Mouse (Mus musculus) CH12.LX (cell line): ENCODE measurements around the gene Sstr2. TPM values are rescaled to one million over a fixed set of nuclear protein-coding genes. Genes with fewer than 3 reads are reported as not detected.

Experiments used
- DNase-seq: peaks from one replicate; pipeline ENCODE4 v3.0.0-alpha.2; 2013; ENCODE audit errors: extremely low read depth
- H3K27ac ChIP-seq: 2 replicates; pipeline ENCODE4 v1.5.1; 2012; ENCODE audit warnings: low read depth, mild to moderate bottlenecking, control low read depth, moderate library complexity; ENCODE audit not compliant: insufficient read depth
- H3K27me3 ChIP-seq: replicated peaks from 2 replicates; pipeline ENCODE3; 2012; ENCODE audit warnings: inconsistent platforms
- H3K36me3 ChIP-seq, 2 experiments: replicated peaks in 1 of 2; 2 replicates each; pipeline versions ENCODE3 to v1.6.1; 2012; ENCODE audit warnings: inconsistent platforms in 1 of 2, low read length in 1 of 2, mild to moderate bottlenecking in 1 of 2, mixed read lengths in 1 of 2, moderate library complexity in 1 of 2; ENCODE audit not compliant: control insufficient read depth in 1 of 2, insufficient read depth in 1 of 2
- H3K4me1 ChIP-seq, 2 experiments: 2 replicates each; pipeline ENCODE4 v1.6.1; 2012; ENCODE audit warnings: inconsistent platforms in 1 of 2, moderate library complexity in 1 of 2; ENCODE audit not compliant: insufficient read depth in 2 of 2, control insufficient read depth in 1 of 2
- H3K4me2 ChIP-seq: 2 replicates; pipeline ENCODE4 v1.6.1; 2012; ENCODE audit warnings: low read depth, mild to moderate bottlenecking, control low read depth; ENCODE audit not compliant: poor library complexity, insufficient read depth, severe bottlenecking
- H3K4me3 ChIP-seq, 3 experiments: fragments of 150-350 bp in 1 of 3; sonication (generic) in 1 of 3; replicated peaks in 1 of 3; 2 replicates each; pipeline versions ENCODE3 to v1.5.1; 2011 to 2012; ENCODE audit warnings: low read depth in 2 of 3, low read length in 2 of 3, mild to moderate bottlenecking in 2 of 3, moderate library complexity in 2 of 3, control low read depth in 1 of 3, improper control_type of control experiment in 1 of 3, inconsistent platforms in 1 of 3, mixed read lengths in 1 of 3; ENCODE audit not compliant: poor library complexity in 1 of 3
- H3K79me2 ChIP-seq: replicated peaks from 2 replicates; pipeline ENCODE4 v1.6.1; 2012; ENCODE audit warnings: mild to moderate bottlenecking, moderate library complexity; ENCODE audit not compliant: control insufficient read depth, poor library complexity, insufficient read depth, severe bottlenecking; ENCODE audit errors: extremely low read depth
- H3K9ac ChIP-seq: 2 replicates; pipeline ENCODE4 v1.6.1; 2012; ENCODE audit warnings: low read depth, mild to moderate bottlenecking, control low read depth, moderate library complexity; ENCODE audit not compliant: insufficient read depth
- H3K9me3 ChIP-seq: replicated peaks from 2 replicates; pipeline ENCODE3; 2012; ENCODE audit warnings: low read length, inconsistent platforms, mixed read lengths
- BHLHE40 ChIP-seq: IDR thresholded peaks from 2 replicates; pipeline ENCODE4 v1.6.1; 2011; ENCODE audit warnings: mild to moderate bottlenecking, low read depth, low read length, improper control_type of control experiment
- CHD1 ChIP-seq: IDR thresholded peaks from 2 replicates; pipeline ENCODE4 v1.6.1; 2012; ENCODE audit warnings: low read depth, low read length, improper control_type of control experiment, inconsistent platforms
- CHD2 ChIP-seq: IDR thresholded peaks from 2 replicates; pipeline ENCODE4 v1.6.1; 2011; ENCODE audit warnings: low read length, improper control_type of control experiment
- CTCF ChIP-seq, 2 experiments: IDR thresholded peaks in 1 of 2; conservative IDR thresholded peaks in 1 of 2; 2 replicates each; pipeline ENCODE4 v1.5.1; 2011 to 2012; ENCODE audit warnings: low read depth in 2 of 2, low read length in 2 of 2, improper control_type of control experiment in 1 of 2, inconsistent platforms in 1 of 2, mild to moderate bottlenecking in 1 of 2, moderate library complexity in 1 of 2
- E2F4 ChIP-seq: IDR thresholded peaks from 2 replicates; pipeline ENCODE4 v1.6.1; 2011; ENCODE audit warnings: low read depth, low read length, improper control_type of control experiment; ENCODE audit not compliant: insufficient replicate concordance
- ELF1 ChIP-seq: IDR thresholded peaks from 2 replicates; pipeline ENCODE4 v1.6.1; 2014; ENCODE audit warnings: low read depth, mild to moderate bottlenecking, inconsistent platforms, low read length, improper control_type of control experiment
- EP300 ChIP-seq: IDR thresholded peaks from 2 replicates; pipeline ENCODE4 v1.6.1; 2011; ENCODE audit warnings: low read length, improper control_type of control experiment
- ETS1 ChIP-seq: conservative IDR thresholded peaks from 2 replicates; pipeline ENCODE4 v1.6.1; 2012; ENCODE audit warnings: low read depth, mild to moderate bottlenecking, inconsistent platforms, low read length, improper control_type of control experiment, moderate library complexity
- GABPA ChIP-seq: IDR thresholded peaks from 2 replicates; pipeline ENCODE4 v1.6.1; 2012; ENCODE audit warnings: low read depth, low read length, improper control_type of control experiment, inconsistent platforms; ENCODE audit not compliant: insufficient replicate concordance
- HCFC1 ChIP-seq: IDR thresholded peaks from 2 replicates; pipeline ENCODE4 v1.6.1; 2012; ENCODE audit warnings: low read depth, mild to moderate bottlenecking, inconsistent platforms, low read length, improper control_type of control experiment
- JUN ChIP-seq: IDR thresholded peaks from 2 replicates; pipeline ENCODE4 v1.6.1; 2011; ENCODE audit warnings: low read depth, mild to moderate bottlenecking, low read length, improper control_type of control experiment, moderate library complexity; ENCODE audit not compliant: insufficient read depth
- JUND ChIP-seq: conservative IDR thresholded peaks from 2 replicates; pipeline ENCODE4 v1.6.1; 2011; ENCODE audit warnings: low read depth, low read length, improper control_type of control experiment
- KAT2A ChIP-seq: IDR thresholded peaks from 2 replicates; pipeline ENCODE4 v1.6.1; 2012; ENCODE audit warnings: low read length, improper control_type of control experiment, inconsistent platforms; ENCODE audit not compliant: insufficient replicate concordance
- MAFK ChIP-seq: IDR thresholded peaks from 2 replicates; pipeline ENCODE4 v1.6.1; 2011; ENCODE audit warnings: low read length, improper control_type of control experiment; ENCODE audit not compliant: insufficient replicate concordance
- MAX ChIP-seq: IDR thresholded peaks from 2 replicates; pipeline ENCODE4 v1.6.1; 2011; ENCODE audit warnings: low read length, improper control_type of control experiment
- MEF2A ChIP-seq: IDR thresholded peaks from 2 replicates; pipeline ENCODE4 v1.6.1; 2014; ENCODE audit warnings: low read depth, mild to moderate bottlenecking, inconsistent platforms, low read length, improper control_type of control experiment, borderline replicate concordance
- MYC ChIP-seq: IDR thresholded peaks from 2 replicates; pipeline ENCODE4 v1.6.1; 2011; ENCODE audit warnings: low read depth, mild to moderate bottlenecking, improper control_type of control experiment, low read length
- NELFE ChIP-seq: IDR thresholded peaks from 2 replicates; pipeline ENCODE4 v1.6.1; 2011; ENCODE audit warnings: low read depth, low read length, improper control_type of control experiment
- NRF1 ChIP-seq: IDR thresholded peaks from 2 replicates; pipeline ENCODE4 v1.6.1; 2014; ENCODE audit warnings: low read depth, mild to moderate bottlenecking, inconsistent platforms, low read length, improper control_type of control experiment, moderate library complexity
- PAX5 ChIP-seq: IDR thresholded peaks from 2 replicates; pipeline ENCODE4 v1.6.1; 2012; ENCODE audit warnings: low read length, inconsistent platforms, mixed read lengths
- POLR2A ChIP-seq: IDR thresholded peaks from 2 replicates; pipeline ENCODE4 v1.6.1; 2011; ENCODE audit warnings: low read depth, mild to moderate bottlenecking, improper control_type of control experiment, low read length
- RAD21 ChIP-seq: IDR thresholded peaks from 2 replicates; pipeline ENCODE4 v1.6.1; 2011; ENCODE audit warnings: low read depth, mild to moderate bottlenecking, low read length, improper control_type of control experiment, moderate library complexity
- RCOR1 ChIP-seq: conservative IDR thresholded peaks from 2 replicates; pipeline ENCODE4 v1.6.1; 2012; ENCODE audit warnings: low read depth, mild to moderate bottlenecking, inconsistent platforms, low read length, improper control_type of control experiment
- SIN3A ChIP-seq: IDR thresholded peaks from 2 replicates; pipeline ENCODE4 v1.6.1; 2012; ENCODE audit warnings: low read length, improper control_type of control experiment, inconsistent platforms
- SMC3 ChIP-seq: IDR thresholded peaks from 2 replicates; pipeline ENCODE4 v1.6.1; 2011; ENCODE audit warnings: low read depth, low read length, improper control_type of control experiment
- TCF12 ChIP-seq: IDR thresholded peaks from 2 replicates; pipeline ENCODE4 v1.6.1; 2014; ENCODE audit warnings: low read depth, mild to moderate bottlenecking, inconsistent platforms, low read length, improper control_type of control experiment
- UBTF ChIP-seq: IDR thresholded peaks from 2 replicates; pipeline ENCODE4 v1.6.1; 2012; ENCODE audit warnings: low read depth, mild to moderate bottlenecking, inconsistent platforms, low read length, improper control_type of control experiment, moderate library complexity
- USF1 ChIP-seq: IDR thresholded peaks from 2 replicates; pipeline ENCODE4 v1.6.1; 2014; ENCODE audit warnings: low read depth, mild to moderate bottlenecking, inconsistent platforms, low read length, improper control_type of control experiment
- USF2 ChIP-seq: conservative IDR thresholded peaks from 2 replicates; pipeline ENCODE4 v1.6.1; 2011; ENCODE audit warnings: low read depth, low read length, improper control_type of control experiment
- ZKSCAN1 ChIP-seq: IDR thresholded peaks from 2 replicates; pipeline ENCODE4 v1.6.1; 2012; ENCODE audit warnings: low read depth, inconsistent platforms, low read length, improper control_type of control experiment, borderline replicate concordance
- ZMIZ1 ChIP-seq: IDR thresholded peaks from 2 replicates; pipeline ENCODE4 v1.6.1; 2012; ENCODE audit warnings: low read depth, mild to moderate bottlenecking, inconsistent platforms, low read length, improper control_type of control experiment
- ZNF384 ChIP-seq: IDR thresholded peaks from 2 replicates; pipeline ENCODE4 v1.6.1; 2012; ENCODE audit warnings: low read depth, low read length, improper control_type of control experiment, inconsistent platforms
- dilution Hi-C: fragments of 300-500 bp; cut with MboI; formaldehyde crosslinking; loops from 2 replicates; pipeline ENCODE4 v1.14.3; 2020; ENCODE audit warnings: low sequenced_read_pairs; ENCODE audit not compliant: extremely low pct_unique_long_range_greater_than_20kb, extremely low pct_ligation_motif_present
- in situ Hi-C: fragments of 300-500 bp; cut with MboI; formaldehyde crosslinking; loops from 3 replicates; pipeline ENCODE4 v1.14.3; 2019; ENCODE audit warnings: low sequenced_read_pairs, low pct_ligation_motif_present, low pct_unique_long_range_greater_than_20kb, mixed read lengths
- polyA plus RNA-seq: library from polyadenylated mRNA; unstranded; fragments of >175 nt; gene quantifications from 2 replicates; pipeline ENCODE4 v1.2.1, GENCODE M21; 2012; ENCODE audit warnings: low read depth; ENCODE audit not compliant: insufficient read length
- total RNA-seq, 2 experiments: library from RNA; depleted of rRNA; stranded (reverse); fragments of 300-350 nt in 1 of 2; fragments of >200 nt in 1 of 2; gene quantifications; 2 replicates each; pipeline ENCODE4 v1.2.3; 2012 to 2014

Sstr2 gene
- total and polyA plus RNA-seq, 3 experiments: not detected

DNA sequence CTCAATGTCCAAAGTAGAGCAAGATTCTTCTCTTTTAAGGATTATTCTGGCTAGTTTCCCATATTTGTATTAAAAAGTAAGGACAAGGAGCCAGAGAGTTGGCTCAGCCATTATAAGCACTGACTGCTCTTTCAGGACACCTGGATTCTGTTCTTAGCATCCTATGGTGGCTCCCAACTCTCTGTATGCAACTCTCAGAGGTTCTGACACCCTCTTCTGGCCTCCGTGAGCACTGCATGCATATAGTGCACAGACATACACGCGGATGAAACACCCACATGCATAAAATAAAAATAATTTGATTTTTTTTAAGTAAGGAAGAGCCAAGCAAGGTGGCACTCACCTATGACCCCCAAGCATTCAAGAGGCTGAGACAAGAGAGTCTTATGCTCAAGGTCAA is 26.0 kb downstream of the Sstr2 start:
- peaks cover 3 to 14% of the 10 kb centered on the region in 2 experiments; a peak in 3 of 4 replicates for H3K4me1 ChIP-seq
- no peaks in the 10 kb centered on the region for H3K79me2 ChIP-seq
- no peaks in the 10 kb centered on the region for H3K36me3 ChIP-seq
- H3K4me3 ChIP-seq: no peak overlapping the region
- no peak overlapping the region for H3K27ac ChIP-seq
- dilution Hi-C loops: no loop called here
- H3K27me3 ChIP-seq: peaks cover 2% of the 10 kb centered on the region
- no peak for DNase-seq
- no peak overlapping the region for H3K9ac ChIP-seq
- in situ Hi-C loops: no loop called here
- no peak for TF ChIP-seq CHD2
- TF ChIP-seq CTCF (conservative IDR thresholded peaks at IDR 0.05 in 1 of 2, IDR thresholded peaks at IDR 0.05 in 1 of 2; ENCODE audit: low read depth in 2 of 2, low read length in 2 of 2): peak in 1 of 2 experiments; percentile 36; a peak in 2 of 4 replicates
- TF ChIP-seq EP300: no peak
- TF ChIP-seq, all 38 proteins: peak for 1
- peaks cover 4% of the 10 kb centered on the region for H3K9me3 ChIP-seq
- no peak overlapping the region for H3K4me2 ChIP-seq

DNA sequence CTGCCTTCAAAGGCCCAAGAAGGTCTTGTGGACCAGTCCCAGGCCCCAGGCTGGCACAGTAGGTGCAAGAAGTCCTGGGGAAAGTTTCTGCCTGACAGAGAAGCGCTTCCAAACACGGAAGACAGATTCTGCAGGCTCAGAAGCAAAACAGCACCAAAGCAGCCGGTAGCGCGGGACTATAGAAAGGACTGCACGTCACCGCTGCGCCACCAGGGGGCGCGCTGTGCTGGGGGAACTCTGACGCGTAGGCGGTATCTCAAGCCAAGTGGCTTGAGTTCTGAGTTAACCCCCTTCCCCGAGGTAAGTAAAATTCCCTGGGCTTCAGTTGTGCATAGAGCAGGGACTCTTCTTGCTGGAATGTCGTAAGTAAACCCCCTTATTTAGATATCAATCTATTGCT is 29.0 kb downstream of the Sstr2 start:
- peaks cover 9 to 28% of the 10 kb centered on the region in 2 experiments; a peak in 3 of 4 replicates for H3K4me1 ChIP-seq
- DNase-seq: peak; percentile 84
- no peak for TF ChIP-seq PAX5
- no peak for TF ChIP-seq ZNF384
- no peak for TF ChIP-seq ZKSCAN1
- TF ChIP-seq RCOR1: no peak
- no peak for TF ChIP-seq CHD2
- TF ChIP-seq NELFE: 0 out of 2 replicates have a peak, but pooled peaks have one; percentile 6
- TF ChIP-seq ZMIZ1: no peak
- no peak for TF ChIP-seq MAX
- no peak for TF ChIP-seq JUND
- no peak for TF ChIP-seq SIN3A
- peak; percentile 67 for TF ChIP-seq SMC3
- TF ChIP-seq MYC: 0 out of 2 replicates have a peak, but pooled peaks have one; percentile 0
- no peak for TF ChIP-seq BHLHE40
- no peak for TF ChIP-seq USF2
- no peak for TF ChIP-seq USF1
- 0 out of 2 replicates have a peak, but pooled peaks have one; percentile 15 for TF ChIP-seq TCF12
- TF ChIP-seq HCFC1: no peak; the same call in 1 of the 2 replicates
- no peak for TF ChIP-seq ELF1
- peak; percentile 53 for TF ChIP-seq RAD21
- no peak for TF ChIP-seq POLR2A
- no peak for TF ChIP-seq E2F4
- no peak for TF ChIP-seq JUN
- TF ChIP-seq NRF1: no peak
- TF ChIP-seq MAFK: no peak
- TF ChIP-seq CHD1: no peak
- TF ChIP-seq GABPA: no peak
- TF ChIP-seq MEF2A: no peak
- no peak for TF ChIP-seq UBTF
- no peak for TF ChIP-seq EP300
- TF ChIP-seq ETS1: no peak
- TF ChIP-seq CTCF (conservative IDR thresholded peaks at IDR 0.05 in 1 of 2, IDR thresholded peaks at IDR 0.05 in 1 of 2; ENCODE audit: low read depth in 2 of 2, low read length in 2 of 2): peak; percentile 87 to 98
- TF ChIP-seq KAT2A: no peak
- no peaks in the 10 kb centered on the region for H3K79me2 ChIP-seq
- dilution Hi-C loops (no loop called here), in situ Hi-C loops (no loop called here)
- peaks cover 4% of the 10 kb centered on the region for H3K9me3 ChIP-seq
- H3K27ac ChIP-seq: no peak overlapping the region
- no peak overlapping the region for H3K9ac ChIP-seq
- H3K4me3 ChIP-seq: peak overlapping the region in 1 of 3 experiments; percentile 76
- H3K4me2 ChIP-seq: no peak overlapping the region
- peaks cover 17 to 21% of the 10 kb centered on the region in 2 experiments for H3K36me3 ChIP-seq
- H3K27me3 ChIP-seq: peaks cover 2% of the 10 kb centered on the region
